Mouse (Mus musculus): ENCODE measurements at regions not wholly inside any gene's neighbourhood (a gene's known extent, or its start where the extent isn't known, plus 50 kb on each side); places are given as distances from the start of the nearest gene placed in this dataset.

DNA sequence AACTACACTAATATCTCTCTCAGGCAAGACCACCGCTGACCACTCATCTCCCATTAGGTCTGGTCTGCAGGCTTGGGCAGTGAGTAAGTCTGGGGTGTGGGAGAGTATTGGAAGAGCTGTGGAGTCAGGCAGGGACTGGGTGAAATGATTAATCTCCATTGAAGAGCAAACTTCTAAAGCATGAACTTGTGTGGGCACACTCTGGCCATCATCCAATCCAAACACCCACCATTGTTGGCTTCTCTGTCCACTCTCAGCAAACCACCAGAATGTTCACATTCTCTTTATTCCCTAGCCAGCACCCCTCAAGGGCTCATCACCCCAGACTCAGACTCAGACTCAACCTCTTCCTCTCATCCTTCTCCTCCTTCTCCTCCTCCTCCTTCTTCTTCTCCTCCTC lies 136.3 kb downstream of the Tomm20 start:
- no peak for TF ChIP-seq CTCF (IDR thresholded peaks at IDR 0.05; ENCODE audit: low read depth, low read length)
- no peak for TF ChIP-seq POLR2A (IDR thresholded peaks at IDR 0.05; ENCODE audit: borderline replicate concordance, low read depth, low read length)

All from bone marrow macrophage, adult 2 months (primary cell).